In genomic region chr11:45491021-45491967, GRCm38 (mm10) we compare ENCODE assay signal across 13 mouse cellular contexts.
A peak's percentile ranks its signal among the peaks of the same experiment; 100 is the strongest.
DNase-seq lines count a peak whose midpoint lies in the region; ATAC-seq lines count a peak whose summit lies in the region.
"Had no signal": no experiment of that assay in that cellular context is flagged by ENCODE, and none has a peak within 500 bp of the region (broad histone marks: within the 10 kb centered on the region; RNA-seq: fewer than 3 reads in every experiment).

No protein-coding gene starts in this region.

- no peak overlapping the region for H3K27ac ChIP-seq in forebrain, embryonic 13.5 days
- H3K27ac ChIP-seq in hindbrain, embryonic 11.5 days (ENCODE audit: low read depth, low read length): 0 out of 2 replicates have a peak overlapping the region, but pooled peaks have one; percentile 33
- peak overlapping the region; percentile 15; the same call in 1 of the 2 replicates for H3K27ac ChIP-seq in limb, embryonic 13.5 days
- H3K27ac ChIP-seq in neural tube, embryonic 13.5 days (replicated peaks): peak overlapping the region; percentile 90
- H3K27ac ChIP-seq: kidney, embryonic 15.5 days; liver, embryonic 14.5 days had no signal

- peak; percentile 61; the same call in 1 of the 2 replicates for ATAC-seq in forebrain, embryonic 13.5 days
- ATAC-seq in hindbrain, embryonic 11.5 days (ENCODE audit: low FRiP score): no peak
- peak; percentile 66 for ATAC-seq in limb, embryonic 13.5 days (ENCODE audit: low FRiP score, low read depth)
- ATAC-seq in neural tube, embryonic 13.5 days (ENCODE audit: low read depth): peak; percentile 95

- no peak overlapping the region for H3K4me3 ChIP-seq in forebrain, embryonic 13.5 days
- no peak overlapping the region for H3K4me3 ChIP-seq in hindbrain, embryonic 11.5 days (ENCODE audit: low read depth, low read length)
- H3K4me3 ChIP-seq in limb, embryonic 13.5 days: no peak overlapping the region
- H3K4me3 ChIP-seq in neural tube, embryonic 13.5 days: no peak overlapping the region
- H3K4me3 ChIP-seq: heart, embryonic 12.5 days; kidney, embryonic 15.5 days had no signal

- peaks cover 10% of the 10 kb centered on the region for H3K4me1 ChIP-seq in forebrain, embryonic 13.5 days
- no peaks in the 10 kb centered on the region for H3K4me1 ChIP-seq in hindbrain, embryonic 11.5 days (replicated peaks; ENCODE audit: control insufficient read depth, insufficient read depth, low read length)
- peaks cover 12% of the 10 kb centered on the region for H3K4me1 ChIP-seq in limb, embryonic 13.5 days
- peaks cover 19% of the 10 kb centered on the region for H3K4me1 ChIP-seq in neural tube, embryonic 13.5 days (replicated peaks)
- H3K4me1 ChIP-seq: heart, embryonic 12.5 days; kidney, embryonic 15.5 days had no signal

- no peak overlapping the region for H3K9ac ChIP-seq in forebrain, embryonic 13.5 days
- H3K9ac ChIP-seq in hindbrain, embryonic 11.5 days (ENCODE audit: low read depth, low read length): no peak overlapping the region
- H3K9ac ChIP-seq in limb, embryonic 13.5 days: no peak overlapping the region
- H3K9ac ChIP-seq in neural tube, embryonic 13.5 days: no peak overlapping the region
- H3K9ac ChIP-seq: heart, embryonic 12.5 days; kidney, embryonic 15.5 days; liver, embryonic 14.5 days had no signal

- H3K36me3 ChIP-seq in forebrain, embryonic 13.5 days (ENCODE audit: poor library complexity, severe bottlenecking): no peaks in the 10 kb centered on the region
- H3K36me3 ChIP-seq in hindbrain, embryonic 11.5 days (ENCODE audit: control insufficient read depth, insufficient read depth, low read length): no peaks in the 10 kb centered on the region
- H3K36me3 ChIP-seq in limb, embryonic 13.5 days: no peaks in the 10 kb centered on the region
- H3K36me3 ChIP-seq in neural tube, embryonic 13.5 days: no peaks in the 10 kb centered on the region
- H3K36me3 ChIP-seq: heart, embryonic 12.5 days; kidney, embryonic 15.5 days had no signal

- 0 out of 2 replicates have a peak overlapping the region, but pooled peaks have one; percentile 10 for H3K4me2 ChIP-seq in forebrain, embryonic 13.5 days
- no peak overlapping the region for H3K4me2 ChIP-seq in hindbrain, embryonic 11.5 days (replicated peaks; ENCODE audit: low read depth, low read length)
- peak overlapping the region; percentile 38 for H3K4me2 ChIP-seq in limb, embryonic 13.5 days (replicated peaks)
- H3K4me2 ChIP-seq in neural tube, embryonic 13.5 days: no peak overlapping the region
- H3K4me2 ChIP-seq: heart, embryonic 12.5 days; kidney, embryonic 15.5 days had no signal

- 55% methylated on average over 19 of the region's 20 CpGs for WGBS in forebrain, embryonic 13.5 days
- WGBS in hindbrain, embryonic 11.5 days: 76% methylated on average over 19 of the region's 20 CpGs
- WGBS in limb, embryonic 13.5 days: 25% methylated on average over 20 of the region's 20 CpGs
- WGBS in neural tube, embryonic 13.5 days: 29% methylated on average over 20 of the region's 20 CpGs

- H3K27me3 ChIP-seq in forebrain, embryonic 13.5 days: no peaks in the 10 kb centered on the region
- H3K27me3 ChIP-seq in hindbrain, embryonic 11.5 days (ENCODE audit: control insufficient read depth, insufficient read depth, low read length): no peaks in the 10 kb centered on the region
- no peaks in the 10 kb centered on the region for H3K27me3 ChIP-seq in limb, embryonic 13.5 days
- H3K27me3 ChIP-seq in neural tube, embryonic 13.5 days: no peaks in the 10 kb centered on the region
- H3K27me3 ChIP-seq: heart, embryonic 12.5 days; kidney, embryonic 15.5 days had no signal

- H3K9me3 ChIP-seq in forebrain, embryonic 13.5 days (replicated peaks): no peaks in the 10 kb centered on the region
- H3K9me3 ChIP-seq in hindbrain, embryonic 11.5 days (ENCODE audit: control insufficient read depth, low read length): no peaks in the 10 kb centered on the region
- H3K9me3 ChIP-seq in limb, embryonic 13.5 days: no peaks in the 10 kb centered on the region
- no peaks in the 10 kb centered on the region for H3K9me3 ChIP-seq in neural tube, embryonic 13.5 days
- H3K9me3 ChIP-seq: heart, embryonic 12.5 days; kidney, embryonic 15.5 days had no signal

- DNase-seq in hindbrain, embryonic 11.5 days (ENCODE audit: low spot score): no peak
- DNase-seq in kidney, postnatal 4 days: no peak
- no peak for DNase-seq in kidney, adult 8-10 months
- DNase-seq in layer of hippocampus, adult 9-11 months: no peak
- DNase-seq: cerebellum, adult 11 months; heart, postnatal 4 days; lung, postnatal 36 days had no signal

Comparison
In these comparisons a context has a peak if more than half of its experiments do, and no peak if none do; other contexts are left out.
1. H3K4me2 ChIP-seq: peak in forebrain, embryonic 13.5 days (single experiment) and limb, embryonic 13.5 days (single experiment); none in hindbrain, embryonic 11.5 days (single experiment) and neural tube, embryonic 13.5 days (single experiment).